Mouse (Mus musculus): ENCODE data around the gene Mpv17. TPM values are rescaled to one million over a fixed set of nuclear protein-coding genes. Genes with fewer than 3 reads are reported as not detected.
A peak's percentile ranks its signal among the peaks of the same experiment; 100 is the strongest.

The Mpv17 gene
- 62.2 and 72.5 TPM in 2 replicates for polyA plus RNA-seq (2014; fragmentation: Nextera tagmentation; extraction: Ambion mirVana)

- Histone ChIP-seq H3K4me3 (ENCODE audit: low read depth, low read length) (peak within 1 kb of the TSS; percentile 74), H3K9ac (ENCODE audit: low read length) (peak within 1 kb of the TSS; percentile 56), H3K36me3 (ENCODE audit: control insufficient read depth, insufficient read depth, low read length) (peaks cover 39% of the 10 kb centered on the region), H3K9me3 (ENCODE audit: control insufficient read depth, low read length) (no peaks in the 10 kb centered on the region), H3K4me1 (replicated peaks; ENCODE audit: control insufficient read depth, insufficient read depth, low read length) (no peaks in the 10 kb centered on the region; the same call in 1 of the 2 replicates), H3K27me3 (replicated peaks; ENCODE audit: control insufficient read depth, insufficient read depth, low read length) (no peaks in the 10 kb centered on the region), H3K4me2 (ENCODE audit: low read length) (peak within 1 kb of the TSS; percentile 96), H3K27ac (ENCODE audit: low read depth) (peak within 1 kb of the TSS; percentile 23; the same call in 1 of the 2 replicates)
- 1% methylated on average over 19 of the region's 19 CpGs for WGBS
- ATAC-seq (replicated peaks; ENCODE audit: low FRiP score, low TSS enrichment, low read depth): peak; percentile 94
- DNase-seq (ENCODE audit: low spot score): peak; percentile 87
Measured at GRCm38 (mm10) chr5:31154152-31154553, at the start of gene Mpv17. Gene Mpv17, minus strand, starts transcription at chr5:31154251.

- peak overlapping the region; percentile 60; the same call in 1 of the 2 replicates for H3K27ac ChIP-seq (ENCODE audit: low read depth)
- H3K36me3 ChIP-seq (ENCODE audit: control insufficient read depth, insufficient read depth, low read length): peaks cover 79% of the 10 kb centered on the region
- peak overlapping the region; percentile 56 for H3K4me2 ChIP-seq (ENCODE audit: low read length)
- peaks cover 14% of the 10 kb centered on the region for H3K4me1 ChIP-seq (replicated peaks; ENCODE audit: control insufficient read depth, insufficient read depth, low read length)
- DNase-seq (ENCODE audit: low spot score) (no peak), ATAC-seq (replicated peaks; ENCODE audit: low FRiP score, low TSS enrichment, low read depth) (no peak)
- H3K27me3 ChIP-seq (replicated peaks; ENCODE audit: control insufficient read depth, insufficient read depth, low read length): no peaks in the 10 kb centered on the region
- peaks cover 4% of the 10 kb centered on the region for H3K9me3 ChIP-seq (ENCODE audit: control insufficient read depth, low read length)
- 88% methylated on average over 7 of the region's 7 CpGs for WGBS
- H3K4me3 ChIP-seq (ENCODE audit: low read depth, low read length): peak overlapping the region; percentile 55
- no peak overlapping the region for H3K9ac ChIP-seq (ENCODE audit: low read length)
Measured at GRCm38 (mm10) chr5:31202933-31203332, 48.9 kb upstream of the Mpv17 start.

- peaks cover 4% of the 10 kb centered on the region for H3K9me3 ChIP-seq (ENCODE audit: control insufficient read depth, low read length)
- H3K4me1 ChIP-seq (replicated peaks; ENCODE audit: control insufficient read depth, insufficient read depth, low read length): peaks cover 14% of the 10 kb centered on the region
- H3K9ac ChIP-seq (ENCODE audit: low read length): peak within 1 kb of the TSS; percentile 76
- no peaks in the 10 kb centered on the region for H3K27me3 ChIP-seq (replicated peaks; ENCODE audit: control insufficient read depth, insufficient read depth, low read length)
- H3K4me3 ChIP-seq (ENCODE audit: low read depth, low read length): peak within 1 kb of the TSS; percentile 55
- DNase-seq (ENCODE audit: low spot score): peak; percentile 94
- peaks cover 79% of the 10 kb centered on the region for H3K36me3 ChIP-seq (ENCODE audit: control insufficient read depth, insufficient read depth, low read length)
- 1% methylated on average over 53 of the region's 53 CpGs for WGBS
- peak within 1 kb of the TSS; percentile 60 for H3K27ac ChIP-seq (ENCODE audit: low read depth)
- peak within 1 kb of the TSS; percentile 64 for H3K4me2 ChIP-seq (ENCODE audit: low read length)
- peak; percentile 96 for ATAC-seq (replicated peaks; ENCODE audit: low FRiP score, low TSS enrichment, low read depth)
Measured at GRCm38 (mm10) chr5:31201742-31202590, 47.9 kb upstream of the Mpv17 start, which contains the start of gene Zfp513. Gene Zfp513, minus strand, starts transcription at chr5:31202303.

GRCm38 (mm10) chr5:31201042-31201741, 47.1 kb upstream of the Mpv17 start:
- peaks cover 4% of the 10 kb centered on the region for H3K9me3 ChIP-seq (ENCODE audit: control insufficient read depth, low read length)
- ATAC-seq (replicated peaks; ENCODE audit: low FRiP score, low TSS enrichment, low read depth) (no peak), DNase-seq (ENCODE audit: low spot score) (peak; percentile 58)
- peak overlapping the region; percentile 55 for H3K4me3 ChIP-seq (ENCODE audit: low read depth, low read length)
- H3K9ac ChIP-seq (ENCODE audit: low read length): peak overlapping the region; percentile 76
- peaks cover 80% of the 10 kb centered on the region for H3K36me3 ChIP-seq (ENCODE audit: control insufficient read depth, insufficient read depth, low read length)
- peak overlapping the region; percentile 49; the same call in 1 of the 2 replicates for H3K27ac ChIP-seq (ENCODE audit: low read depth)
- H3K4me1 ChIP-seq (replicated peaks; ENCODE audit: control insufficient read depth, insufficient read depth, low read length): peaks cover 14% of the 10 kb centered on the region
- WGBS: 18% methylated on average over 13 of the region's 13 CpGs
- no peaks in the 10 kb centered on the region for H3K27me3 ChIP-seq (replicated peaks; ENCODE audit: control insufficient read depth, insufficient read depth, low read length)
- peak overlapping the region; percentile 64 for H3K4me2 ChIP-seq (ENCODE audit: low read length)

- Histone ChIP-seq H3K27ac (ENCODE audit: low read depth) (no peak overlapping the region), H3K9ac (ENCODE audit: low read length) (no peak overlapping the region; the same call in 1 of the 2 replicates), H3K4me2 (ENCODE audit: low read length) (no peak overlapping the region), H3K4me3 (ENCODE audit: low read depth, low read length) (no peak overlapping the region), H3K27me3 (replicated peaks; ENCODE audit: control insufficient read depth, insufficient read depth, low read length) (no peaks in the 10 kb centered on the region), H3K4me1 (replicated peaks; ENCODE audit: control insufficient read depth, insufficient read depth, low read length) (peaks cover 14% of the 10 kb centered on the region), H3K9me3 (ENCODE audit: control insufficient read depth, low read length) (peaks cover 4% of the 10 kb centered on the region), H3K36me3 (ENCODE audit: control insufficient read depth, insufficient read depth, low read length) (peaks cover 80% of the 10 kb centered on the region)
- no peak for ATAC-seq (replicated peaks; ENCODE audit: low FRiP score, low TSS enrichment, low read depth)
- peak; percentile 53 for DNase-seq (ENCODE audit: low spot score)
- WGBS: 91% methylated on average over 27 of the region's 27 CpGs
Measured at GRCm38 (mm10) chr5:31200327-31200768, 46.3 kb upstream of the Mpv17 start.

- Histone ChIP-seq H3K4me3 (ENCODE audit: low read depth, low read length) (no peak overlapping the region), H3K27me3 (replicated peaks; ENCODE audit: control insufficient read depth, insufficient read depth, low read length) (no peaks in the 10 kb centered on the region), H3K36me3 (ENCODE audit: control insufficient read depth, insufficient read depth, low read length) (peaks cover 80% of the 10 kb centered on the region), H3K27ac (ENCODE audit: low read depth) (no peak overlapping the region), H3K4me1 (replicated peaks; ENCODE audit: control insufficient read depth, insufficient read depth, low read length) (peaks cover 14% of the 10 kb centered on the region), H3K9me3 (ENCODE audit: control insufficient read depth, low read length) (peaks cover 4% of the 10 kb centered on the region), H3K9ac (ENCODE audit: low read length) (no peak overlapping the region), H3K4me2 (ENCODE audit: low read length) (no peak overlapping the region)
- ATAC-seq (replicated peaks; ENCODE audit: low FRiP score, low TSS enrichment, low read depth) (no peak), DNase-seq (ENCODE audit: low spot score) (peak; percentile 52)
- 89% methylated on average over 9 of the region's 9 CpGs for WGBS
Measured at GRCm38 (mm10) chr5:31199893-31200292, 45.8 kb upstream of the Mpv17 start.

- DNase-seq (ENCODE audit: low spot score): peak; percentile 49
- Histone ChIP-seq H3K9me3 (ENCODE audit: control insufficient read depth, low read length) (peaks cover 4% of the 10 kb centered on the region), H3K9ac (ENCODE audit: low read length) (no peak overlapping the region), H3K4me2 (ENCODE audit: low read length) (no peak overlapping the region), H3K36me3 (ENCODE audit: control insufficient read depth, insufficient read depth, low read length) (peaks cover 79% of the 10 kb centered on the region), H3K27ac (ENCODE audit: low read depth) (no peak overlapping the region), H3K4me1 (replicated peaks; ENCODE audit: control insufficient read depth, insufficient read depth, low read length) (peaks cover 17% of the 10 kb centered on the region), H3K27me3 (replicated peaks; ENCODE audit: control insufficient read depth, insufficient read depth, low read length) (no peaks in the 10 kb centered on the region), H3K4me3 (ENCODE audit: low read depth, low read length) (no peak overlapping the region)
- ATAC-seq (replicated peaks; ENCODE audit: low FRiP score, low TSS enrichment, low read depth): no peak
- 91% methylated on average over 19 of the region's 19 CpGs for WGBS
Measured at GRCm38 (mm10) chr5:31199321-31199892, 45.4 kb upstream of the Mpv17 start.

- WGBS: 85% methylated on average over 5 of the region's 5 CpGs
- Histone ChIP-seq H3K4me3 (ENCODE audit: low read depth, low read length) (no peak overlapping the region), H3K9ac (ENCODE audit: low read length) (no peak overlapping the region), H3K27ac (ENCODE audit: low read depth) (no peak overlapping the region), H3K4me1 (replicated peaks; ENCODE audit: control insufficient read depth, insufficient read depth, low read length) (peaks cover 22% of the 10 kb centered on the region), H3K4me2 (ENCODE audit: low read length) (no peak overlapping the region), H3K36me3 (ENCODE audit: control insufficient read depth, insufficient read depth, low read length) (peaks cover 73% of the 10 kb centered on the region), H3K27me3 (replicated peaks; ENCODE audit: control insufficient read depth, insufficient read depth, low read length) (no peaks in the 10 kb centered on the region), H3K9me3 (ENCODE audit: control insufficient read depth, low read length) (peaks cover 4% of the 10 kb centered on the region)
- peak; percentile 52 for DNase-seq (ENCODE audit: low spot score)
- no peak for ATAC-seq (replicated peaks; ENCODE audit: low FRiP score, low TSS enrichment, low read depth)
Measured at GRCm38 (mm10) chr5:31198616-31199320, 44.7 kb upstream of the Mpv17 start.
